Mouse (Mus musculus) brain, embryonic 14.5 days (tissue): Measurements from ENCODE around the gene Syne1.

Experiments used
- CTCF ChIP-seq: fragments of 200-500 bp; IDR thresholded peaks from 2 replicates; pipeline ENCODE4 v1.5.1; 2012; ENCODE audit warnings: inconsistent platforms, mild to moderate bottlenecking, moderate library complexity, borderline replicate concordance; ENCODE audit not compliant: insufficient read depth, insufficient read length; ENCODE audit errors: extremely low read depth
- POLR2A ChIP-seq: fragments of 200-500 bp; IDR thresholded peaks from 2 replicates; pipeline ENCODE4 v1.6.1; 2012; ENCODE audit warnings: mild to moderate bottlenecking, inconsistent platforms, borderline replicate concordance; ENCODE audit not compliant: poor library complexity, insufficient read depth, insufficient read length, severe bottlenecking; ENCODE audit errors: extremely low read depth

DNA sequence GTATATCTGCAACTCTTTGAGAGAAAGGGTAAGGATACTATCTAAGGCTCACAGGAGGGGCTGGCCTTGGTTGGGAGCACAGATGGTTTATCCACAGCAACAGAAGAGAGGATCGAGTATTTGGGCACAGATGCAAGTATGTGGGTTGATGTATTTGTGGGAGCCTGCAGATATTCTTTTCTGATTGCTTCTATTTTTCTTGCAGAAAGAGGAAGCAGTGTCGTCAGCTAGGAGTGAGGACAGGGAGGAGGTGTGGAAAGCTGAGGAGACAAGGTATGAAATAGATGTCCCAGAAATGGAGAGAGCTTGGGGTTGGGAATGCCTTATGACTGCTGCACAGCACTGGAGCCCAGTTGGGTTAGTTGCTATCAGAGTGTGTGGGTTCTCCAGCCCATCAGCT, 172.3 kb downstream of the Syne1 start:
- TF ChIP-seq CTCF: no peak
- TF ChIP-seq POLR2A: no peak
